Mouse (Mus musculus): ENCODE measurements around the gene Twf1. TPM values are rescaled to one million over a fixed set of nuclear protein-coding genes. Genes with fewer than 3 reads are reported as not detected.

Gene Twf1
- polyA plus RNA-seq (2014; fragmentation: Nextera tagmentation; extraction: Ambion mirVana): 81.7 and 82.1 TPM in 2 replicates

DNA sequence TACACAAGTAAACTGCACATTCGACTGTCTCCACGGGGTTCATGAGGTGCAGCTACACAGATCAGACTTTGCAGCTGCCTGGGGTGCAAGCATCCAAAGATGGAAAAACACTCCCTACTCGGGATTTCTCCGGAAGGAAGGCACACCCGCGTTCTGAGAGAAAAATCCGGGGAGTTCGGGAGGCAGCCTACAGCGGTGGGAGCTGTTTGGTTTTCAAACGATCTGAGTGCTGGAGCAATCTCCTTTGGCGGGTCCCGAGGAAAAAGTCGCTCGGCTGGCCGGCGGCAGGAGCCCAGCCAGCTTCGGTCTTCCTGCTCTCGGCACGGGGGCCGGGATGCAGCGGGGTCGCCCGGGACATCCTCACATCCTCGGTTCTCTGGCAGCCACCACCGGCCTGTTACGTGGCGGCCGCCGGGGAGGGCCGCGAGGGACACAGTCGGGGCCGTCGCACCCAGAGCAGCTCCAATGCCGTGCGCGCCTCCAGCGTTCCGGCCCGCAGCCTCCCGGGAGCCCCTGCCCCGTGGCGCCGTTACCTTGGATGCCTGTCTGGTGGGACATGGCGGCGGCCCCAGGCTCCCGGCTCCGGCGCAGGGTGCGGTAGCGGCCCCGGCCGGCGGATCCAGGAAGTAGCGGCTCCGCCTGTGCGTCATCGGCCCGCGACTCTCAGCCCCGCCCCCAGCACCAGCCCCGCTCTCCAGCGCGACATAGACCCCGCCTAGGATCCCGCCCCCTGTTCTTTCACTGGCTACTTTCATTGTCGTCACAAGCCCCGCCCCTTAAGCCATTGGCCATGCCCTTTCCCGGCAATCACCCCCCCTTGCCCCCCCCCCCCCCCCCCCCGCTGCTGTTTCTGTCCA lies at the start of gene Twf1:
TSS of gene Twf1 (minus strand) at position 671 of the 857 bp plus-strand sequence.
- Histone ChIP-seq H3K36me3 (ENCODE audit: insufficient read depth) (peaks cover 21% of the 10 kb centered on the region), H3K4me3 (ENCODE audit: low read depth, low read length) (peak within 1 kb of the TSS; percentile 95), H3K27me3 (ENCODE audit: insufficient read depth, low read length) (no peaks in the 10 kb centered on the region), H3K9ac (peak within 1 kb of the TSS; percentile 94), H3K27ac (ENCODE audit: low read depth) (peak within 1 kb of the TSS; percentile 83), H3K4me1 (ENCODE audit: insufficient read depth) (no peaks in the 10 kb centered on the region), H3K4me2 (peak within 1 kb of the TSS; percentile 72), H3K9me3 (ENCODE audit: low read depth, low read length) (no peaks in the 10 kb centered on the region)
- TF ChIP-seq CTCF (IDR thresholded peaks at IDR 0.05; ENCODE audit: low read depth): no peak
- peak; percentile 100 for ATAC-seq (ENCODE audit: insufficient read depth)
- under 1% methylated on average over 69 of the region's 70 CpGs for WGBS
- DNase-seq: peak; percentile 99

DNA sequence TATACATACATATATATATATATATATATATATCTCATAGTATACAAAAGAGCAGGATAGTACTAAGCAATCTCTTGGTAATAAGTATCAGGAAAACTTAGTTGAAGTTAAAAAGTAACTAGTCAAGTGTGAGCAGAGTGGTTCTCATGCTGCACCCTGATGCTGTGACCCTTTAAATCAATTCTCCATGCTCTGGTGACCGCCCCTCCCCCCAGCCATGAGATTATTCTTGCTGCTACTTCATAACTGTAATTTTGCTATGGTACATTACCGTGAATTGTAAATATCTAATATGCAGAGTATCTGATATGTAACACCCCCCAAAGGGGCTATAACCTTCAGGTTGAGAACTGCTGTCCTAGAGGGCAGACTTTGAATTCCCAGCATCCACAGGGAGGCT lies 49.4 kb upstream of the Twf1 start:
- no peak overlapping the region for H3K4me2 ChIP-seq
- H3K4me1 ChIP-seq (ENCODE audit: insufficient read depth): no peaks in the 10 kb centered on the region
- no peak overlapping the region for H3K27ac ChIP-seq (ENCODE audit: low read depth)
- 68% methylated on average over 2 of the region's 2 CpGs for WGBS
- no peak for TF ChIP-seq CTCF (IDR thresholded peaks at IDR 0.05; ENCODE audit: low read depth)
- no peak overlapping the region for H3K9ac ChIP-seq
- no peaks in the 10 kb centered on the region for H3K9me3 ChIP-seq (ENCODE audit: low read depth, low read length)
- DNase-seq (no peak), ATAC-seq (ENCODE audit: insufficient read depth) (no peak)
- H3K4me3 ChIP-seq (ENCODE audit: low read depth, low read length): no peak overlapping the region
- no peaks in the 10 kb centered on the region for H3K36me3 ChIP-seq (ENCODE audit: insufficient read depth)
- no peaks in the 10 kb centered on the region for H3K27me3 ChIP-seq (ENCODE audit: insufficient read depth, low read length)

DNA sequence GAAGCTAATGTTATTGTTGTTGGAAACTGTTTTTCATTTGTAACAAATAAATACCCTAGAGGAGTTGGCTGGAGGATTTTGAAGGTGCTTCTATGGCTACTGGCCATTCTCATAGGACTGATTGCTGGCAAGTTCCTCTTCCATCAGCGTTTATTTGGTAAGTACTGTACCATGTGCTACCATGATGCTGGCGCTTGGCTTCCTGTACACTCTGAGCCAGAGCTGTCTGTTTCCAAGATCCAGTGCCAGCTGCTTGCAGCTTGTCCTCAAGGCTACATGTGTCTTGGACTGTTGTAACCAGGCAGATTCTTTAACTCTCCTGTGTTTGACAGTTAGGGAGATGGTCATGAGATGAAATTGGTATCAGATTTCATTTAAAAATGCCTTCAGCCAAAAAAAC lies 48.5 kb upstream of the Twf1 start:
- TF ChIP-seq CTCF (IDR thresholded peaks at IDR 0.05; ENCODE audit: low read depth): no peak
- Histone ChIP-seq H3K4me3 (ENCODE audit: low read depth, low read length) (no peak overlapping the region), H3K4me2 (no peak overlapping the region), H3K4me1 (ENCODE audit: insufficient read depth) (no peaks in the 10 kb centered on the region), H3K27ac (ENCODE audit: low read depth) (no peak overlapping the region), H3K27me3 (ENCODE audit: insufficient read depth, low read length) (no peaks in the 10 kb centered on the region), H3K36me3 (ENCODE audit: insufficient read depth) (no peaks in the 10 kb centered on the region), H3K9me3 (ENCODE audit: low read depth, low read length) (no peaks in the 10 kb centered on the region), H3K9ac (no peak overlapping the region)
- DNase-seq: no peak
- WGBS: 68% methylated on average over 2 of the region's 2 CpGs
- ATAC-seq (ENCODE audit: insufficient read depth): no peak

GRCm38 (mm10) chr15:94634524-94634923 lies 44.8 kb upstream of the Twf1 start:
- ATAC-seq (ENCODE audit: insufficient read depth) (no peak), DNase-seq (no peak)
- H3K36me3 ChIP-seq (ENCODE audit: insufficient read depth): no peaks in the 10 kb centered on the region
- no peak overlapping the region for H3K4me3 ChIP-seq (ENCODE audit: low read depth, low read length)
- no peak overlapping the region for H3K27ac ChIP-seq (ENCODE audit: low read depth)
- H3K27me3 ChIP-seq (ENCODE audit: insufficient read depth, low read length): peaks cover 14% of the 10 kb centered on the region
- H3K9me3 ChIP-seq (ENCODE audit: low read depth, low read length): no peaks in the 10 kb centered on the region
- TF ChIP-seq CTCF (IDR thresholded peaks at IDR 0.05; ENCODE audit: low read depth): no peak
- H3K4me2 ChIP-seq: no peak overlapping the region
- no peaks in the 10 kb centered on the region for H3K4me1 ChIP-seq (ENCODE audit: insufficient read depth)
- WGBS: 59% methylated on average over 11 of the region's 11 CpGs
- no peak overlapping the region for H3K9ac ChIP-seq

GRCm38 (mm10) chr15:94630553-94630952 lies 40.9 kb upstream of the Twf1 start:
- TF ChIP-seq CTCF (IDR thresholded peaks at IDR 0.05; ENCODE audit: low read depth): no peak
- no peak for ATAC-seq (ENCODE audit: insufficient read depth)
- 56% methylated on average over 4 of the region's 4 CpGs for WGBS

DNA sequence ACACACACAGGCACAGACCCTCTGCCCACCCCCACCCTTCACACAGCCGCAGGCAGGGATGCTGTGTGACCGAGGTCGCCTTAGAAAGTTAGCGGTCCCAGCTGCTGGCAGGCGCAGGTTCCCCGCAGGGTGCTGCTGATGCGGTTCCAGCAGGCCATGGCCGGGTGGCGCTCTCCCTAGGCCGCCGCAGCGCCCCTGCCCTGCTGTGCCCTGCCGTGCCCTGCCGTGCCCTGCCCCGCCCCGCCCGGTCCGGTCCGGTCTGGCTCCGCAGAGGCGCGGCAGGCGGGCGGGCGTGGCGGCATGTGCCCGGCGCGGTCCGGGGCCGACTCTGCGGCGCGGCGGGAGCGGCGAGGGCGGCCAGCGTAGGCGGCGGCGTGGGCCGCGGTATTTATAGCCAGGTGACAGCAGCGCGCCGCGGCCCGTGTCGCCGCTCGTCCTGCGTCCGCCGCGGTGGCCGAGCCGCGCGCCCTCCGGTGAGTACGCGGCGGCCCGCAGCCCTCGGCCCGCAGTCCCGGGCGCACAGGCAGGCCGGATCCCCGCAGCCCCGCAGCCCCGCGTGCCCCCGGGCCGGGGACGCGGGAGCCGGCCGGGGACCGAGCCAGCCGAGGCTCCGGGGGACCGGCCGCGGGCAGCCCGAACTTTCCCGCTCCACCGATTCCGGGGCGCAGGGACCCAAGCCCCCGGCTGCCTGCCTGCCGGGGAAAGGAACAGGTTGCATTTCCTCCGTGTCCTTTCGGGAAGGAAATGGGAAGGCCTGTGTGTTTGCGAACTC lies 39.3 kb upstream of the Twf1 start, which contains the start of gene Tmem117:
TSS of gene Tmem117 (plus strand) at position 403 of the 772 bp plus-strand sequence.
- H3K27ac ChIP-seq (ENCODE audit: low read depth): no peak within 1 kb of the TSS
- no peaks in the 10 kb centered on the region for H3K36me3 ChIP-seq (ENCODE audit: insufficient read depth)
- H3K4me2 ChIP-seq: peak within 1 kb of the TSS; percentile 99
- DNase-seq: peak; percentile 42
- H3K4me1 ChIP-seq (ENCODE audit: insufficient read depth): no peaks in the 10 kb centered on the region
- no peaks in the 10 kb centered on the region for H3K9me3 ChIP-seq (ENCODE audit: low read depth, low read length)
- peak within 1 kb of the TSS; percentile 59 for H3K9ac ChIP-seq
- ATAC-seq (ENCODE audit: insufficient read depth): peak; percentile 76
- peaks cover 25% of the 10 kb centered on the region for H3K27me3 ChIP-seq (ENCODE audit: insufficient read depth, low read length)
- peak within 1 kb of the TSS; percentile 56 for H3K4me3 ChIP-seq (ENCODE audit: low read depth, low read length)
- TF ChIP-seq CTCF (IDR thresholded peaks at IDR 0.05; ENCODE audit: low read depth): no peak
- under 1% methylated on average over 80 of the region's 96 CpGs for WGBS

More at GRCm38 (mm10) chr15:94630553-94630952, 40.9 kb upstream of the Twf1 start:
- Histone ChIP-seq H3K4me3 (ENCODE audit: low read depth, low read length) (no peak overlapping the region), H3K27me3 (ENCODE audit: insufficient read depth, low read length) (peaks cover 25% of the 10 kb centered on the region), H3K4me2 (no peak overlapping the region), H3K36me3 (ENCODE audit: insufficient read depth) (no peaks in the 10 kb centered on the region), H3K27ac (ENCODE audit: low read depth) (no peak overlapping the region), H3K9ac (no peak overlapping the region), H3K9me3 (ENCODE audit: low read depth, low read length) (no peaks in the 10 kb centered on the region), H3K4me1 (ENCODE audit: insufficient read depth) (no peaks in the 10 kb centered on the region)
- DNase-seq: no peak

DNA sequence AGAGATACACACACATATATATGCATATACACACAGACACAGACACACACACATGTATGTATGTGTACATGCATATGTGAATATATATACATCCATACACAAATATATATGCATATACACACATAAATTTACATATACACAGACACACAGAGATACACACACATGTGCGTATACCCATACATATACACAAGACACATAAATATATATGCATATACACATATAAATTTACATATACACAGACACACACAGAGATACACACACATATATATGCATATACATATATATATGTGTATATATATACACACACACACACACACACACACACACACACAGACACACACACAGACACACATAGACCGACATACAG lies 38.8 kb upstream of the Twf1 start:
- H3K9me3 ChIP-seq (ENCODE audit: low read depth, low read length): no peaks in the 10 kb centered on the region
- 50% methylated on average over 2 of the region's 2 CpGs for WGBS
- no peaks in the 10 kb centered on the region for H3K4me1 ChIP-seq (ENCODE audit: insufficient read depth)
- no peak for TF ChIP-seq CTCF (IDR thresholded peaks at IDR 0.05; ENCODE audit: low read depth)
- ATAC-seq (ENCODE audit: insufficient read depth): no peak
- H3K9ac ChIP-seq: peak overlapping the region; percentile 59; the same call in 1 of the 2 replicates
- peaks cover 25% of the 10 kb centered on the region for H3K27me3 ChIP-seq (ENCODE audit: insufficient read depth, low read length)
- no peaks in the 10 kb centered on the region for H3K36me3 ChIP-seq (ENCODE audit: insufficient read depth)
- H3K4me2 ChIP-seq: peak overlapping the region; percentile 99
- DNase-seq: no peak
- no peak overlapping the region for H3K27ac ChIP-seq (ENCODE audit: low read depth)
- peak overlapping the region; percentile 56 for H3K4me3 ChIP-seq (ENCODE audit: low read depth, low read length)
